Mouse (Mus musculus) thymus, postnatal 36 days (tissue): ENCODE results near the gene Olfr68.
"Not testable (repeated sequence)": the region's sequence is repeated elsewhere in the genome, so short reads cannot be mapped to it uniquely, and the experiment has no call there.

Source experiments
- DNase-seq, 2 experiments: peaks; one replicate each; pipeline ENCODE4 v3.0.0; 2022; ENCODE audit warnings: mixed read lengths in 2 of 2

The Olfr68 gene

GRCm38 (mm10) chr7:103779598-103779997 lies at the start of gene Olfr68:
TSS of gene Olfr68 (minus strand) at chr7:103779698.
- no peak for DNase-seq

DNA sequence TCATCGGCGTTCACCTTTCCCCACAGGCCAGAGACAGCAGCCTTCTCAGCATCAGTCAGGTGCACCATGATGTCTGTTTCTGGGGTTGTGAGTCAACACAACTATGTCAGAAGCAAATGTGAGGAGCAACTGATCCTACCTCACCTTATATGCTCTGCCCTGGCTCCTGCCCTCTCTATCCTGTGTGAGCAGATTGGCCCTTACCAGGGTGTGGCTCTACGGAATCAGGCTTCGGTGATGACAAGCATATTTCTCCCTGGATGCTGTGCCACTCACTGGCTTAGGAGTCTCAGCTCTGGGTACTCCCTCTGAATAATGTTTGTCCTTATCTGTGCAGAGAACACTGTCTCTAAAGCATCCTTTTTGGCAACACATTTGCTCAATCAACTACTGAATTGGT lies 48.3 kb upstream of the Olfr68 start, which contains the start of gene Hbb-bs:
Hbb-bs (minus strand) TSS at position 289 of the 400 bp plus-strand sequence.
- DNase-seq: no peak

DNA sequence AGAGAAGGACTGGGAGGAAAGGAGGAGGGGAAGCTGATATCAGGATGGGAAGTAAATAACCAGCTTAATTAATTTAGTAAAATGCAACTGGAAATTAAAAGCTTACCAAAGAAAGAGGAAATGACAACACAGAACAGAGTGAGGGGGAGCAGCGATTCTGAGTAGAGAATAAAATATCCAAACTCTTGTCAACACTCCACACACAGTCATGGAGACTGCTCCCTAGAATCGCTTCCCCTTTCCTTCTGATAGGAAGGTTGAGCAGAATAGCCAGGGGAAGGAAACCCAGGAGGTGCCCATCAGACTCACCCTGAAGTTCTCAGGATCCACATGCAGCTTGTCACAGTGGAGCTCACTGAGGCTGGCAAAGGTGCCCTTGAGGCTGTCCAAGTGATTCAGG lies 47.6 kb upstream of the Olfr68 start:
- DNase-seq: not testable (repeated sequence)

DNA sequence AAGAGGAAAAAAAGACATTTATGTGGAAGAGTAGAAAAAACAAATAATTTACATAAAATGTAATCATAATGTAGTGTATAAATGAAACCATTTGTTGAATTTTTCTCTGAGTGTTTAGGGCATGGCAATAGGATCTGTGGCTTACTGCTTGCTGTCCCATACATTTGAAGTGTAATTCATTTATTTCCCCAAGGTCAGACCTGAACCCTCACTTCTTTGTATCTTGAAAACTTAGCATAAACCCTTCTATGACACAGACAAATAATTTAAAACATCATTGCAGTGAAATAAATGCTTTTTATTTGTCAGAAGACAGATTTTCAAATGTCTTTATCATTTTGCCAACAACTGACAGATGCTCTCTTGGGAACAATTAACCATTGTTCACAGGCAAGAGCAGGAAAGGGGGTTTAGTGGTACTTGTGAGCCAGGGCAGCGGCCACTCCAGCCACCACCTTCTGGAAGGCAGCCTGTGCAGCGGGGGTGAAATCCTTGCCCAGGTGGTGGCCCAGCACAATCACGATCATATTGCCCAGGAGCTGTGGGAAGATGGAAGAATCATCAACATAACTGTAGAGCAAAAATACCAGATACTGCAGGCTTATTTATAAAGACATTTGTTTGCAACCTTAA lies 46.9 kb upstream of the Olfr68 start:
- no peak for DNase-seq

GRCm38 (mm10) chr7:103825536-103826254 lies 46.2 kb upstream of the Olfr68 start:
- DNase-seq: no peak

DNA sequence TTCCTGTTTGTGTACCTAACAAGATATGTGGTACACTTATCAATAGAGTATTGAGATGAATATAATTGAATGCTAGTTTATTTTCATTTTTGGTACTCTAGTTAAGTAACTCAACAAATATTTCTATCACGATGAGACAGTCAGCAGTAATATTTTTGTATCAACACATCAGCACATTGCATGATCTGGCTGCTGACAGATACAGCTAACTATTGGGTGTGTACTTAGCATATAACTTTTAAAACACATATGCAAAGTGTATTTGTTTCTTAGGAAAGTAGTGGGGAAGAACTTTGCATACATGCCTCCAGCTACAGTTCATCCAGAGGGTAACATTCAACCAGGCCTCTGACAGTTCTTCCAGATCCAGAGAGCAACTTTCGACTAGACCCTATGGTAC lies 45.1 kb upstream of the Olfr68 start:
- no peak for DNase-seq

DNA sequence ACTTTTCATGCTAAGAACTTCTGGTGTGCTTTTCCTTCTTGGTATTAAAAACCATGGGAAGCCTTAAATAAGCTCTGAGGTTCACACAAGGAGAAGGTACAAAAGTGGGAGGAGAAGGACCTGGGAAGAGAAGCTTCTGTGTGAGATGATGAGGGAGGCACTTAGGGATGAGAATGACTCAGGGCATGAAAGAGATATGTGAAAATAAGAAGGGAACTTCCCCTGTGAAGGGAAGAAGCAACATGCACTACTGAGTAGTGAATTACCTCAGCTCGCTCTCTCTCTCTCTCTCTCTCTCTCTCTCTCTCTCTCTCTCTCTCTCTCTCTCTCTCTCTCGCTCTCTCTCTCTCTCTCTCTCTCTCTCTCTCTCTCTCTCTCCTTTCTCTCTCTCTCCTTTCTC lies 35.6 kb upstream of the Olfr68 start:
- not testable (repeated sequence) for DNase-seq

DNA sequence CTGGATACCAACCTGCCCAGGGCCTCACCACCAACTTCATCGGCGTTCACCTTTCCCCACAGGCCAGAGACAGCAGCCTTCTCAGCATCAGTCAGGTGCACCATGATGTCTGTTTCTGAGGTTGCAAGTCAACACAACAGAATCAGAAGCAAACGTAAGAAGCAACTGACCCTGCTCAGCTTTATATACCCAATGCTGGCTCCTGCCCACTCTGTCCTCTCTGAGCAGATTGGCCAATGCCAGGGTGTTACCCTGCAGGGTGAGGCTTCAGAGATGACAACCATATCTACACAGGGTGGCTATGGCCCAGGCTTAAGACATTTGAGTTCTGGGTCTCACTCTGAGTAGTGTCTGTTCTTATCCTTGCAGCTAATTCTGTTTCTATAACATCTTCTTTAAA lies 34.3 kb upstream of the Olfr68 start, which contains the start of gene Hbb-bt:
Hbb-bt (minus strand) TSS at position 231 of the 400 bp plus-strand sequence.
- DNase-seq: no peak

GRCm38 (mm10) chr7:103813152-103813551 lies 33.7 kb upstream of the Olfr68 start:
- DNase-seq: not testable (repeated sequence)

- DNase-seq: no peak
Measured at GRCm38 (mm10) chr7:103812174-103812573, 32.7 kb upstream of the Olfr68 start.

- DNase-seq: no peak
Measured at GRCm38 (mm10) chr7:103811223-103811845, 31.8 kb upstream of the Olfr68 start.

DNA sequence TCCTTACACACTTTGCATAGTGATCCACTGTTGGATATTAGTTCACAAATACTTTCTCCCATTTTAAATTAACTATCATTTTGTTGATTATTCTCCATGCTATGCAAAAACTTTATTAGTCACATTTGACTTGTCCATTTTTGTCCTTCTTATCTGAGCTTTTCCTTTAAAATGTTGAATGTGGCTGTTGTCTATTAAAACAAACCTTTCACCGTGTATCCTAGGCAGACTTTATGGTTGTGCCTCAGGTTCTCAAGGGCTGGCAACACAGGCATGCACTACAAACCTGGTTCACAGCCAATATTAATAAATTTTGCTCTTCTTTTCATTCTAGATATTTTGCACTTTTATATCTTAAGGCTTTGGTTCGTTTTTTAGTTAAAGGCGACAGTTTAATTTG lies 31.2 kb upstream of the Olfr68 start:
- DNase-seq: no peak

DNA sequence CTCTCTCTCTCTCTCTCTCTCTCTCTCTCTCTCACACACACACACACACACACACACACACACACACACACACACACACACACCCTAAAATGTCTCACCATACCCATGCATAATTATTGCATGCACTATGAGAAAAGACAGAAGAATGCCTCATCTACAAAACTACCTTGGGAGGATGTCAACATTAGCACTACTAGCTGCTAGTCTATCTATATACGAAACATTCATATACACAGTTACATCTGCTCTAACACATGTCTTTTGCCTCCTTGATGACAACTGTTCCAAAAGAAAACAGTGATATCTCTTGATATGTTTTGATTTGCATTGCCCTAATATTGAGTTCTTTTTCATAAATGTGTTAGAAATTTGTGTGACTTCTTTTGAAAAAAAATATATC lies 30.8 kb upstream of the Olfr68 start:
- DNase-seq: no peak

GRCm38 (mm10) chr7:103809801-103810155 lies 30.3 kb upstream of the Olfr68 start:
- DNase-seq: no peak

- DNase-seq: no peak
Measured at GRCm38 (mm10) chr7:103808971-103809800, 29.7 kb upstream of the Olfr68 start.

GRCm38 (mm10) chr7:103808120-103808519 lies 28.6 kb upstream of the Olfr68 start:
- DNase-seq: not testable (repeated sequence)

DNA sequence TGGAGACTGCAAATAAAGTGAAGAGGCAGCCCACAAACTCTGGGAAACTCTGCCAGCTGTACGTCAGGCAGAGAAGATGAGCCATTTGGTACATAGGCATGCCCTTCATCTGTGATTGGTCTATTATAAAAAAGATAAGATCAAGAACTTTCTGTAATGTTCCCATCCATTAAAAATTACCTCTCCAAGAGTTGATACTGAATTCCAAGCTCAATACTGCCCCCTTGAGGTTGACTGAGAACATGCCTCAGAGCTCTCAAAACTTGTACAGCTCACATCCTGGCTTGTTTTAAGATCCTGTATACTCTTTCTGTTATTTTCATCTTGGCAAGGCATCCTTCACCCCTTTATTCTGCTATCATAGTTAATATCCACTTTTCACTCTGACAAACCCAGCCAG lies 27.4 kb upstream of the Olfr68 start:
- no peak for DNase-seq

DNA sequence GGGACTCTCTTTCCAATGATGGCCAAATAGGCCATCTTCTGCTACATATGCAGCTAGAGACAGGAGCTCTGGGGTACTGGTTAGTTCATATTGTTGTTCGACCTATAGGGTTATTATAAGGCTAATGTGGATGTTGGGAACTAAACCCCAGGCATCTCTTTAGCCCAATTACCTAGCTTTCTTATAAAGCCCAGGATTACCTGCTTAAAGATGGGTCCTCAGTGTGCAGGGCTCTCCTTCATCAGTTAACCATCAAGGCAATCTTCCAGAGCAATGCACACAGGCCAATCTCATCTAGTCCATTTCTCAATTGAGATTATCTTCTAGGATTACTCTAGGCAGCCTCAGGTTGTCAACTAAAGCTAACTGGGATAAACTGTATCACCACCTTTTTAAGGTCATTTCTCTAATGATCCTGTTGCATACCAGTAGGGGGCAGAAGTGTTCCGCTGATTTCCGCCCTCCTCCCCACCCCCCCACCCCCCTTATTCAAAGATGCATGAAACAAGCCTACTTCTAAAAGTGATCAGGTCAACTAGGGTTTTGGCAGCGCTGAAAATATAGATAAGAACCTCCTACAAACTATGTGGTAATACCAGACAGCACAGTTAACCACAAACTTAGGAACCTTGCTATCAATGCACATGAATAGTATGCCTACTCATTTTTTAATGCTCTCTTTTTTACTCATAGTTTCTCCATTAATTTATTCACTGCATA lies 13.3 kb upstream of the Olfr68 start:
- no peak for DNase-seq

DNA sequence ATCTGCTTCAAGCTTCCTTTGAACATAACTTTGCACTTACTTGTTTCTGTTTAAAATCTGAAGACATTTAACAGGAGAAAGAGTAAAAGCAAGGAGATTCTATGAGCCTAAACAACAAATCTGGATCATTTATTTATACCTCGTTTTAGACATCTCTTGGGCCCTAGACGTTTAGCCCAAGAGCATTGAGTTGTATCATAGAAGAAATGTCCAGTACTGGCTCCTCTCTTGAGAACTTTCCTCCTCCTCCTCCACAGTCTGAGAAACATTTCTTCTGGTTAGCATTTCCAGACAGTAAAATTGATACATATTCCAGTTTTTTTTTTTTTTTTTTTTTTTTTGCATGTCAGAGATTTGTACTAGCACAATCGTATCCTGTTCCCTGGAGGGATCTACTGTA lies 12.2 kb upstream of the Olfr68 start, which contains the start of gene Olfr67:
Olfr67 (minus strand) TSS at position 101 of the 400 bp plus-strand sequence.
- no peak for DNase-seq

DNA sequence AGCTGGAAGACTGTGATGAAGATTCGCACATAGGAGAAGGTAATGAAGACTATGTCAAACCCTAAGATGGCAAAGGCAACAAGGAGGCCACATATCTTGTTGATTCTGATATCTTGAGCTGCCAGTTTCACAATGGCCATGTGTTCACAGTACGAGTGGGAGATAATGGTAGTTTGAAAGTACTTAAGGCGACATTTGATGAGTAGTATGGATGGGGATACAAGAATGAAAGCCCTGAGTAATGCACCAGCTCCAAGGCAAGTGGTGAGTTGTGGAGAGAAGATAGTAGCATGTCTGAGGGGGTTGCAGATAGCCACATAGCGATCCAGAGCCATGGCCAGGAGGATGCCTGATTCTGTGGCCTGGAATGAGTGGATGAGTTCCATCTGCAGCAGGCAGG lies 1.8 kb downstream of the Olfr68 start:
- DNase-seq: not testable (repeated sequence)

- no peak for DNase-seq
Measured at GRCm38 (mm10) chr7:103771494-103771893, 8.0 kb downstream of the Olfr68 start, which contains the start of gene Olfr69. TSS of gene Olfr69 (minus strand) at chr7:103771594.

GRCm38 (mm10) chr7:103767687-103768086 lies 11.8 kb downstream of the Olfr68 start:
- DNase-seq: not testable (repeated sequence)
